Mouse (Mus musculus) kidney, postnatal 10 days (tissue): ENCODE results near the gene Ctps2.

ENCODE experiments used
- DNase-seq: peaks from one replicate; pipeline ENCODE4 v3.0.0; 2021; ENCODE audit warnings: mixed read lengths

Ctps2 gene

DNA sequence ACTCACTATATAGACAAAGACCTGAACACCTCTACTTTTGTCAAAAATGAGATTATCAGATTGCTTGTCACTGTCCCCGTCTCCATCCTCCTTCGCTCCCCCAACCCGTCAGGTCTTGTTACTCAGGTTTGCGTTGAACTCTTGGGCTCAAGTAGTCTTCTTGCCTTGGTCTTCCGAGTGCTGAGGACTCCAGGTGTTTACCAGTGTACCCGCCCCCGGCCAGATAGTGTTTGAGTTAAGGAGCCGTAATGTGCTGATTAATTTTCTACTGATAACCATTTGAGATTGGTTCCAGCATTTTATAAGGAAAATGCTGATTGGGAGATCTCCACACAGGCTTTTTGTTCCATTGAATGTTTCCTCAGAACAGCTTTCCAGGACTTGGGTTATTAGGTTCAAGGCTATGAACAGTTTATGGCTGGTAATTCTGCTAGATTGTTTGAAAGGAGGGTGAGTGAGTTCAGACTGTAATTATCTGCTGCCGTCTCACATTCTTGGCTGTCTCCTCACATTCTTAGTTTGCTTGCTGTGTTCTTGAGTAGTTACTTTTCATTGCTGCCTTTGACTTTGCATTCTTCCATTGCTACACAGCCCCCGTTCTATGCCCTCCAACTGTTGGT lies 85.9 kb downstream of the Ctps2 start:
- no peak for DNase-seq

DNA sequence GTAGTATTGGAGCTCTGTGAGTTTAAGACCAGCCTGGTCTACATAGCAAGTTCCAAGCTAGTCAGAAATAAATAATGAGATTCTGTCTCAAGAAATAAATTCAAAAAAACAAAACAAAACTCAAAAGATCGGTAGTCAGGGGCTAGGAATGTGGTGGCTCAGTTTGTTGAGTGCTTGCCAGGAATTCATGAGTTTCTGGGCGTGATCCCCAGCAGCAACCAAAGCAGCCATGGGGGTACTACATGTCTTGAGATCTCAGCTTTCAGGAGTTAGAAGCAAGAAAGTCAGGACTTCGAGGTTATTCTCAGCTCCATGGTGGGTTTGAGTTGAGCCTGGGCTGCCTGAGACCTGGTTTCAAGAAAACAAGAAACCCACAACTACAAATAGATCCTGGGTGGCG lies 90.4 kb downstream of the Ctps2 start:
- no peak for DNase-seq

DNA sequence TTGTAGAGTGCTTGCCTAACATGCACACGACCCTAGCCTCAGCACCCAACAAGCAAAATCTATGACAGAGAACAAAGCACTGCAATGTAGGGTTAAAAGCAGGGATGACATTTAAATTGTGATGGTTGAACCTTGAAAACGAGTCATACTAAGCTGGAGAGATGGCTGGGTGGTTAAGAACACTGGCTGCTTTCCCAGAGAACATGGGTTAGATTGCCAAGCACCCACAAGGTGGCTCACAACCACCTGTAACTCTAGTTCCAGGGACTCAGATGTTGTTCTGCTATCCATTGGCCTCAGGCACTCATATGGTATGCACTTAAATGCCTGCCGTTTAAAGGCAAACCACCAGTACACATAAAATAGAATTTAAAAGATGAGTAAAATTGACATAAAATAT lies 91.1 kb downstream of the Ctps2 start:
- no peak for DNase-seq

DNA sequence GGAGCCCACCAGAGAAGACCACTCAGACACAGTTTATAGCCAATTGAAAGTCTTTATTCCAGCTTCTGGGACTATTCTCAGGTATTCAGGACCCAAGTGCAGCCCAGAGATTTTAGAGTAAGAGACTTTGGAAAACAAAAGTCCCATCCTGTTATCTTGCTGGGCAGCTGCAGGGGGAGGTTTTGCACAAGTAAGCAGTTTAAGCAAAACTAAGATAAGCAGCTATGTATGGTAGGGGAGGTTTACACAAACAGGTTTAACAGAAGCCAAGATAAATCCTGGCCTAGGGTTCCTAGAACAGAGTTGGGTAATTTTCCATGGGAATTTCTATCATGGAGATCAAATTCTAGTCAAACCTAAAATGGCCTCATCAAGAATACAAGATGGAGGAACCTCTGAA lies 126.8 kb downstream of the Ctps2 start:
- DNase-seq = no peak

DNA sequence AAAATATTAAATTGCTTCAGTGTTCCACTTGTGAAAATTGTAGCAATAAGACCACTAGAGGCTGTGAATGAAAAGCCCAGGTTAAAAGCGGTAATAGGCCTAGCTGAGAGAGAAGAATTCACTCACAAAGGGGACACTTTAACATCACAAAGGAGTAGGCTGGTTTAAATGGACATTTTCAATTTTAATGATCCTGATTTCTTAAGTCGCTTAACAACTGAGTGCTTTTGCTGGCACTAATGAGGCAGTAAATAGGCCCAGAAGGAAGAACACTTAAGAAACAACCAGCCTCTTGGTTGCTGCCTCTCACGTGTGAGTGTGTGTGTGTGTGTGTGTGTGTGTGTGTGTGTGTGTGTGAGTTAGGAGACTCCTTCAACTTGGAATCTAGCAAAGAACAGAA lies 137.7 kb downstream of the Ctps2 start:
- DNase-seq = no peak

DNA sequence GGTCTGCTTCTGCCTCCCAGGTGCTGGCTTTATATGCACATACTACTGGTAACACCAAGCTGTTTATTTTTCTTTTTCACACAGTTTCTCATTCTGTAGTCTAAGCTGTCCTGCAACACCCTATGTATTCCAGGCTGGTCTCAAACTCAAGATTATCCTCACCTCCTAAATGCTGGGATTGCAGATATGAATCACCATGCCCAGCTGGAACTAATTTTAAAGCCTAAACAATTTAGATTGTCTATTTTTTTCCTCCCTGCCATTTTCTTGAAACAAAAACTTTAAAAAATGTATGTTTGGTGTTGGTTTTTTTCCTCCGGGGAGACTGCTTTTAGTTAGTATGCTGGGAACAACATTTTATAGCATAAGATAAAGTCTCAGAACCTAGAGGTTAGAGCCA lies 141.7 kb downstream of the Ctps2 start:
- no peak for DNase-seq

DNA sequence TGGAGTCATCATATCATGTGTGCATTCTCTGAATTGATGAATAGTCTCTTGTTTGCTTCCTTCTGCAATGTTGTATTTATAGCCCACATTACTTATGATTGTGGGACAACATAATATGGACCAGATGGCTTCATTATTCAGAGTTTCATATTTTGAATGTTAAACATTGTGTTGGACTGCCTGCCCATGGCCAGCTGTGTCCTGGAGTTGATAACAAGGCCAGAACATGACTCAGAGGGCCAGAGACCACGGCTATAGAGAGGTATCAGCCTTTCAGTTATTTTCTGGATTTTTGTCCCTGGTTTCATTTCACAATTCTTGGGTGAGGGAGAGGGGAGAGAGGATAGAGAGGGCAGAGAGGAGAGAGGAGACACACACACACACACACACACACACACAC lies 162.9 kb downstream of the Ctps2 start:
- DNase-seq = no peak
